Mouse (Mus musculus): ENCODE data around the gene Lyrm4. TPM values are rescaled to one million over a fixed set of nuclear protein-coding genes. Genes with fewer than 3 reads are reported as not detected.

Lyrm4 gene
- total and polyA plus RNA-seq, 3 experiments, result 22.6 to 25.4 TPM; not detected in 1

- Histone ChIP-seq H3K9ac (ENCODE audit: control insufficient read depth, low read depth, low read length, poor library complexity, severe bottlenecking) (no peak overlapping the region), H3K27ac (ENCODE audit: control insufficient read depth, low read depth, low read length) (no peak overlapping the region), H3K9me3 (replicated peaks; ENCODE audit: insufficient read depth, low read length) (no peaks in the 10 kb centered on the region), H3K79me2 (ENCODE audit: control insufficient read depth, insufficient read depth, low read length, poor library complexity) (no peaks in the 10 kb centered on the region), H3K36me3 (ENCODE audit: control insufficient read depth in 1 of 2, insufficient read depth in 2 of 2, low read length in 2 of 2) (no peaks in the 10 kb centered on the region), H3K4me3 (ENCODE audit: control insufficient read depth in 1 of 2, insufficient read depth in 1 of 2, low read depth in 2 of 2, low read length in 2 of 2) (no peak overlapping the region), H3K4me1 (ENCODE audit: control insufficient read depth in 1 of 2, insufficient read depth in 2 of 2, low read length in 2 of 2) (no peaks in the 10 kb centered on the region), H3K27me3 (ENCODE audit: control insufficient read depth in 1 of 2, insufficient read depth in 2 of 2, low read length in 2 of 2) (no peaks in the 10 kb centered on the region)
- no peak for TF ChIP-seq ELF1 (IDR thresholded peaks at IDR 0.05; ENCODE audit: low read depth, low read length)
- TF ChIP-seq ZMIZ1 (IDR thresholded peaks at IDR 0.05; ENCODE audit: low read depth, low read length), result no peak
- TF ChIP-seq GABPA (IDR thresholded peaks at IDR 0.05; ENCODE audit: low read depth, low read length), result no peak
- no peak for TF ChIP-seq MEF2A (IDR thresholded peaks at IDR 0.05; ENCODE audit: extremely low read depth, insufficient replicate concordance, low read depth, low read length, poor library complexity, severe bottlenecking)
- no peak for TF ChIP-seq POLR2AphosphoS5 (IDR thresholded peaks at IDR 0.05; ENCODE audit: borderline replicate concordance, low read depth, low read length)
- no peak for TF ChIP-seq E2F4 (IDR thresholded peaks at IDR 0.05; ENCODE audit: borderline replicate concordance, low read depth, low read length)
- no peak for TF ChIP-seq SMC3 (IDR thresholded peaks at IDR 0.05; ENCODE audit: low read depth, low read length)
- no peak for TF ChIP-seq TAL1 (IDR thresholded peaks at IDR 0.05; ENCODE audit: low read length)
- no peak for TF ChIP-seq MYB (IDR thresholded peaks at IDR 0.05; ENCODE audit: low read depth, low read length)
- no peak for TF ChIP-seq MAX (IDR thresholded peaks at IDR 0.05; ENCODE audit: low read length)
- TF ChIP-seq MXI1 (IDR thresholded peaks at IDR 0.05; ENCODE audit: low read depth, low read length), result no peak
- TF ChIP-seq TCF12 (IDR thresholded peaks at IDR 0.05; ENCODE audit: low read depth, low read length), result no peak
- TF ChIP-seq NRF1 (IDR thresholded peaks at IDR 0.05; ENCODE audit: insufficient read depth, low read depth, low read length, poor library complexity, severe bottlenecking), result no peak
- no peak for TF ChIP-seq UBTF (IDR thresholded peaks at IDR 0.05; ENCODE audit: borderline replicate concordance, insufficient read depth, low read depth, low read length)
- no peak for TF ChIP-seq CHD2 (IDR thresholded peaks at IDR 0.05; ENCODE audit: low read length)
- TF ChIP-seq HCFC1 (IDR thresholded peaks at IDR 0.05; ENCODE audit: low read depth, low read length), result no peak
- no peak for DNase-seq (ENCODE audit: low read depth, low spot score)
Observed at GRCm38 (mm10) chr13:35967690-35968089, 149.6 kb downstream of the Lyrm4 start.

- no peak overlapping the region for H3K27ac ChIP-seq (ENCODE audit: control insufficient read depth, low read depth, low read length)
- H3K36me3 ChIP-seq (ENCODE audit: control insufficient read depth in 1 of 2, insufficient read depth in 2 of 2, low read length in 2 of 2), result no peaks in the 10 kb centered on the region
- no peaks in the 10 kb centered on the region for H3K27me3 ChIP-seq (ENCODE audit: control insufficient read depth in 1 of 2, insufficient read depth in 2 of 2, low read length in 2 of 2)
- H3K9ac ChIP-seq (ENCODE audit: control insufficient read depth, low read depth, low read length, poor library complexity, severe bottlenecking), result no peak overlapping the region
- no peaks in the 10 kb centered on the region for H3K79me2 ChIP-seq (ENCODE audit: control insufficient read depth, insufficient read depth, low read length, poor library complexity)
- no peak for DNase-seq (ENCODE audit: low read depth, low spot score)
- no peaks in the 10 kb centered on the region for H3K9me3 ChIP-seq (replicated peaks; ENCODE audit: insufficient read depth, low read length)
- H3K4me3 ChIP-seq (ENCODE audit: control insufficient read depth in 1 of 2, insufficient read depth in 1 of 2, low read depth in 2 of 2, low read length in 2 of 2), result no peak overlapping the region
- H3K4me1 ChIP-seq (ENCODE audit: control insufficient read depth in 1 of 2, insufficient read depth in 2 of 2, low read length in 2 of 2), result no peaks in the 10 kb centered on the region
- no peak for TF ChIP-seq CTCF (IDR thresholded peaks at IDR 0.05 in 2 of 3, conservative IDR thresholded peaks at IDR 0.05 in 1 of 3; ENCODE audit: control insufficient read depth in 1 of 3, insufficient read depth in 1 of 3, low read depth in 2 of 3, low read length in 3 of 3, poor library complexity in 1 of 3, severe bottlenecking in 1 of 3)
- no peak for TF ChIP-seq EP300 (IDR thresholded peaks at IDR 0.05; ENCODE audit: low read depth in 1 of 2, low read length in 2 of 2)
- TF ChIP-seq POLR2A (IDR thresholded peaks at IDR 0.05; ENCODE audit: control insufficient read depth in 1 of 2, insufficient read depth in 1 of 2, low read depth in 1 of 2, low read length in 2 of 2, poor library complexity in 1 of 2), result no peak
- no peak for TF ChIP-seq TCF12 (IDR thresholded peaks at IDR 0.05; ENCODE audit: low read depth, low read length)
- no peak for TF ChIP-seq ZC3H11A (IDR thresholded peaks at IDR 0.05; ENCODE audit: low read depth, low read length)
- no peak for TF ChIP-seq POLR2AphosphoS5 (IDR thresholded peaks at IDR 0.05; ENCODE audit: borderline replicate concordance, low read depth, low read length)
- no peak for TF ChIP-seq ELF1 (IDR thresholded peaks at IDR 0.05; ENCODE audit: low read depth, low read length)
- TF ChIP-seq USF2 (IDR thresholded peaks at IDR 0.05; ENCODE audit: borderline replicate concordance in 1 of 2, insufficient read depth in 1 of 2, low read depth in 1 of 2, low read length in 2 of 2), result no peak
- no peak for TF ChIP-seq ZKSCAN1 (IDR thresholded peaks at IDR 0.05; ENCODE audit: low read depth, low read length)
- TF ChIP-seq RCOR1 (IDR thresholded peaks at IDR 0.05; ENCODE audit: low read depth, low read length), result no peak
- no peak for TF ChIP-seq USF1 (IDR thresholded peaks at IDR 0.05; ENCODE audit: low read depth, low read length)
- no peak for TF ChIP-seq ETS1 (IDR thresholded peaks at IDR 0.05; ENCODE audit: low read depth, low read length)
Observed at GRCm38 (mm10) chr13:35963583-35963982, 153.7 kb downstream of the Lyrm4 start.
